Mouse (Mus musculus): ENCODE data around the gene Tnip2.

Tnip2 gene

DNA sequence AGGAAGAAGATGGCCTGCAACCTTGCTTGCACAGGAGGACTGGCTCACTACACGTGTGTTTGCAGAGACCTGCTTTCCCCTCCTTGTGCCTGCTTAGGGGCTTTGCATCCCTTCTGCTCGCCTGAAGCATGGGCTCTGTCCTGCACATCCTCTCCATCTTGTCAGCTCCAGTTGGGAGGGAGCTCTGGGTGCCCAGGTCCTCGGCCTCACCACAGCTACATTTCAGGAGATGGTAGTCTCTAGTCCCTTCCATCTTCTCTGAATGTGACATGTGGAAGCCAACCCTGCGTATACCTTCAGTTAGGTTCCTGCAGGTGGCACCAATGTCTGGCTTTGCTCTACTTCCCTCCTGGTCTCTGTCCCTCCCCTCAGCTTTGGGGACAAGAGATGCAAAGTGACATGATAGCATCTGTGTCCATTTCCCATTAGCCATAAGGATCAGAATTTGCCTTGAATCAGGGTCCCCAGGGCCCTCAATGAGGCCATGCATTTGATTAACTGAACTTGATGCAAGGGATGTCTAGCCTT lies 10.2 kb upstream of the Tnip2 start:
- no peak for DNase-seq (ENCODE audit: low spot score)

DNA sequence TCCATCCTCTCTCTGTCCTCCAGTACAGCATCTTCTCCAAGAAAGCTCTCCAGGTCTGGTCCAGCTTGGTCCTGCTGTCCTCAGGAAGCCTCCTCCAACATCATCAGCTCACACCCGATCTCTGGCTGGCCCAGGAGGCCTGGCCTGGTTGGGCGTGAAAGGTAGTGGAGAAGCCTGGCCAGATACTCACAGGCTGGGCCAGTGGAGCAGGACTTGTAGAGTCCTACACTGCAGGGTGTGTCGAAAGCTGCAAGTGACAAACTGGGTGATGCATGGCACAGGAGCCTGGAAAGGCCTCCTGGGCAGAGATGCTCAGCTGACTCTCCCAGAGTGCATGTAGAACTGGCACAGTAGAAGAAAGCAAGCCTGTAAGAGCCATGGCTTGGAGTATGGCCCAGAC lies 7.5 kb upstream of the Tnip2 start:
- no peak for DNase-seq (ENCODE audit: low spot score)

DNA sequence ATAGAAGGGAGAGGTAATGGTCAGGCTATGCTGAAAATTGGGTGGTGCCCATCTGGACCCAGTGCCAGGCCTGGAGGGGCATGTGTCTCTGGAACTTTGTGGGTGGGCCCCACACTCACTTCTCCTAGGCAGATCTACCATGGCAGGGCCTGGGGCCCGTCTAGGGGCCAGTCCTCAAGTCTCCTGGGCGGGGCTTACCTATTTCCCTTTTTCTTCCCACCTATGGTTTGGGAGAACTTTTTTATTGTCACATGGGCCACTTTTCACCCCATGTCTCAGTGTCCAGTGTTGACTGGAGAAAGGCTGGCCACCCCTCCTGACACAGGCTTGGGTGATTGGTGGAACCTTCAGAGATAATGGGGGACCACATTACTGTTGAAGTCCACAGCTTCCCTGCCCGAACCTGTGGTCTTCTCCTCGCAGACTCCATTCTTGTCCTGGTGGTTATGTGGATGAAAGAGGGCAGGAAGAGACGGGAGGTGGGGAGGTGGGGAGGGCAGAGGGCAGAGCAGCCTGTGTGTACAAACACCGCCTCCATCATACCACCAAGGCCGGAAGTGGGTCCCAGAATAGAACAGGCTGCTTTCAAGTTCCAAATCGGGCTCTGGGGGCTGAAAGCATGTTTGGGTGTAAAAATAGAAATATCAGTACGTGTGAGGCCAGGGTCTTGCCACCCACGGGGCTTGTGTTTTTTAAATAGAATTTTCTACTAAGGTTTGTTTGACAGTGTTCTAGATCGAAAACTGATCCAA lies 6.8 kb upstream of the Tnip2 start:
- DNase-seq (ENCODE audit: low spot score): no peak

- no peak for DNase-seq (ENCODE audit: low spot score)
These were observed 5.7 kb upstream of the Tnip2 start for GRCm38 (mm10) chr5:34519389-34519910.

DNA sequence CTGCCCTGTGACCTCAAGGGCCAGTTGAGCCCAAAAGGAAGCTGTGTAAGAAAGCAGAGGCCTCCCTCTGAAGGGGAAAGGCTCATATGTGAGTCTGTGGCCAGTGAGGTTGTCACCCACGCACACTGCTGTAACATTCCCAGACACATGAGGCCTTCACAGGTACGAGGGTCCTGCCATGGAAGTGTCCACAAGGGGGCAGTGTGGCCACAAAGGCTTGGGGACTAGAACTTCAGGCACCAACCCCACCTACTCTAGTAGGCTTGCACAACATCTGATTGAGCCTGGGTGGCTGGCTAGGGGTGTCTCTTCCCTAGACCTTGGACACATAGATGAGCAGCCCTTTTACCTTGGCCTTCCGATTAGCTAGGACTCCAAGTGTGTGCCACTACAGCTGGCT lies 4.1 kb upstream of the Tnip2 start:
- DNase-seq (ENCODE audit: low spot score): peak; percentile 87

DNA sequence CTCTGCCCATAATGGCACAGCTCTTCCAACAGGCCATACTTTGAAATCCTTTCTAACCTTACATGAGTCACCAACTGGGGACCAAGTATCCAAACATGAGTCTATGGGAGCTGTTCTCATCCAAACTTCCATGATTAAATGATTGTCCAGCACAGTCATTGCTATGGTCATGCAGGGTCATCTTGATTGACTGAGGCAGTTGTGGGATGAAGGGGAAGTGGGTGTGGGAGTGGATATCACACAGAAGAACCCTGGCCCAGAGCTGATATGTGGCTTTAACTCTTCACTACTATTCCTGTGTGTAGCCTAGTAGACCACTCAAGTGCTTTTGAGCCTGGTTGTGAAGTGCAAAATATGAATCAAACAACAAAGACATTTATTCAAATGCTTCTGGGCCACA lies 1.3 kb upstream of the Tnip2 start:
- no peak for DNase-seq (ENCODE audit: low spot score)

DNA sequence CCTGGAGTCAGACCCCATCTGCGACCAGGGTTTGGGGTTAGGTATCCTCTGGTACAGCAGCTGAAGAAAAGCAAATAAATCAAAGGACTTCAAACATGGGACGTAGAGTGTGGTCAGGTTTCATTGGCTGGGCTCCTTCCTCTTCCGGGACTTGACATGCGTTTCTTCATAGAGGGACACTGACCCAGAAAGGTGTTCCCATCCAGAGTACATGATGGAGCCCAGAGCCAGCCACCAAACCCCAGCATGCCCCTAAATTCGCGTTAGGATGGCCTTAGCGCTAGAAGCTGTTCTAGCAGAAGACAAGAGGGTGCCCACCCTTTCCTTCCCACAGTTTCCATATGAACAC lies 401 bp upstream of the Tnip2 start:
- DNase-seq (ENCODE audit: low spot score): no peak

DNA sequence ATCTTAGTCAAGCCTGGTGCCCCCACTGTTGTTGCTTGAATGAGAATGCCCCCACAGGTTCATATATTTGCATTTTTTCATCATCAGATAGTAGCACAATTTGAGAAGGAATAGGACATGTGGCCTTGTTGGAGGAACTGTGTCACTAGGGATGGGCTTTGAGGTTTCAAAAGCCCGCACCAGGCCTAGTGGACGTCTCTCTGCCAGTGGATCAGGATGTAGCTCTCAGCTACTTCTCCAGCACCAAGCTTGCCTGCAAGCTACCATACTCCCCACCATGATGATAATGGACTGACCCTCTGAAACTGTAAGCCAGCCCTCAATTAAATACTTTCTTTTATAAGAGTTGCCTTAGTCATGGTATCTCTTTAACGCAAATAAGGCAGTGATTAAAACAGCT lies 1.3 kb downstream of the Tnip2 start:
- no peak for DNase-seq (ENCODE audit: low spot score)

DNA sequence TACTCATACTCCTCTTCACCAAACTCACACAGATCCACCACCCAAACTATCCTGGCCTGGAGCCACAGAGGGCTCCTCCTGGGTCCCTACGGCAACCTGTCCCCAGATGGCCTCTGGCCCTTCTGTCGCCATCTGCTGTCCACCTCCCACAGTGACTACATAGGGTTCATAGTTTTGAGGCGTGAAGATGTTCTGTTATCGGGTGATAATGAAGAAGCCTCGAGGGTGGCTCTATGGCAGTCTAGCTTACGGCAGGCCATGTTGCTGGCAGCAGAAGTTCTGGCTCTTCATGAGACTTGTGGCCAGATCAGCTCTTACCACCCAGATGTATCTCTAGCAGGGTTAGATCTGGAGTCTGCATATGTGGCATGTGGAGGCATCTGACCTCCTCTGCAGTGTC lies 11.0 kb downstream of the Tnip2 start:
- DNase-seq (ENCODE audit: low spot score): no peak

GRCm38 (mm10) chr5:34502411-34502810 lies 11.4 kb downstream of the Tnip2 start:
- no peak for DNase-seq (ENCODE audit: low spot score)

DNA sequence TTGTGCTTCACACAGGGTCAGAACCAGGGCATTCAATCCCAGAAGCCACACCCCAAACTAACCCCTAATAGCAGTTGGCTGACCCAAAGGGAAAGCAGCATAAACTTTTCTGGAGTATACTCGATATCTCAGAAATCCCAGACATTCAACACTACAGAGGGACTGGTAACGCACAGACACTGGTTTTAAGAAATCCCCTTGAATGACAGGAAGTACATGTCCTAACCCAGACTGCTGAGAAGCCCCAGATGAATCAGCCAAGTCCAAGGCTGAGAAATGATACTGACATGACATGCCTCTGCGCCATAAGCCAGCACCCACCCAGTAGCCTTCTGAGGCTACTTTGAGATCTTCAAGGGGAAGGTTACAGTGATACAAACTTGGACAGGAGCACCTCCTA lies 12.2 kb downstream of the Tnip2 start:
- DNase-seq (ENCODE audit: low spot score): no peak

DNA sequence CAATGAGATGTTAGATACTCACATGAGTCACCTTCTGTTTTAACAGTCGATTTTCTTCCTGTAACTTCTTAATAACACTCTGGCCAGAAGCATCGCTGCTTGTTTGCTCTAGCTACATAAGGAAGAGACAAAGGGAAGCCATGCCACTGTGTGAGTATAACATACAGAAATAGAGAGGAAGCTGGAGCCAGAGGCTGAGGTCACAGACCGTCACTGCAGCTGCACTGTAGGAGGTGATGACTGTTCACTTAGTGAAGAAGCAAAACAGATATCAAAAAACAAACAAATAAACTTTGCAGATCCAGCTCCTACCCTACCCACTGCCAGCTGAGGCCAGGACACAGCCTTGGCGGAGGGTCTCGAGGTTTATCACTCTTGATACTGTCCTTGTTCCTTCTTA lies 12.9 kb downstream of the Tnip2 start:
- no peak for DNase-seq (ENCODE audit: low spot score)

GRCm38 (mm10) chr5:34496745-34497144 lies 17.0 kb downstream of the Tnip2 start:
- DNase-seq (ENCODE audit: low spot score): no peak

GRCm38 (mm10) chr5:34489418-34489787 lies 24.4 kb downstream of the Tnip2 start:
- no peak for DNase-seq (ENCODE audit: low spot score)

DNA sequence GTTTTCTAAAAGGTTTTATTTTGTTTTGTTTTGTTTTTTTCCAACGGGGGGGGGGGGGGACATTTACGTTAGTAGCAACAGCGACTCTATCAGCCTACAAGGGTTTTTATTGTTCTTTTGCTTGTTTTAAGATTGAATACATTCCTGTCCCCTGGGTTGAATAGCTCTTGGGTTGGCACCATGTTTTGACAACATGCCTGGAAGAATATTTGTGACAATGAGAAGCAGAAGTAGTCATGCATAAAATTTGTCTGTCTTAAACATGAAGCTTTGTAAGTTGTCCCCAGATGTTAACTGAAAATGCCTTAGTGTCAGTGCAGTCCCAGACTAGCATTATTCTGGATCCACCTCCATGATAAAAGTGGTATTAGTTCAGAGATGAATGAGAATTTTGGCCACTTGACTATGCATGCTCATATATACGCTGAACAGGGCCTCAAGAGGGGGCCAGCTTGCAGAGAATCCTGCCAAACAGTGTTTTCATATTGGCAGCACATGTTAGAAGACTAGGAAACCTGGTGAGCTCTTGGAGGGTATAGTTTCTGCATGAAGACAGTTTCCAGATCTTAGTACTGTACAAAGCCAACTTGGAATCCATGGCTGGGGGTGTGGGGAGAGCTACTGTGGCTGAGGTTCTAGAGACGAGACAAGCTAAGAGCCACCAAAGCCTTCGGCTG lies 24.9 kb downstream of the Tnip2 start:
- no peak for DNase-seq (ENCODE audit: low spot score)

- DNase-seq (ENCODE audit: low spot score): no peak
These were observed 26.3 kb downstream of the Tnip2 start for GRCm38 (mm10) chr5:34487320-34488090.

GRCm38 (mm10) chr5:34485731-34486130 lies 28.1 kb downstream of the Tnip2 start:
- no peak for DNase-seq (ENCODE audit: low spot score)

- no peak for DNase-seq (ENCODE audit: low spot score)
These were observed 32.9 kb downstream of the Tnip2 start for GRCm38 (mm10) chr5:34480926-34481325.

GRCm38 (mm10) chr5:34468039-34468775 lies 45.6 kb downstream of the Tnip2 start:
- DNase-seq (ENCODE audit: low spot score): no peak

GRCm38 (mm10) chr5:34466648-34467047 lies 47.1 kb downstream of the Tnip2 start:
- DNase-seq (ENCODE audit: low spot score): no peak

DNA sequence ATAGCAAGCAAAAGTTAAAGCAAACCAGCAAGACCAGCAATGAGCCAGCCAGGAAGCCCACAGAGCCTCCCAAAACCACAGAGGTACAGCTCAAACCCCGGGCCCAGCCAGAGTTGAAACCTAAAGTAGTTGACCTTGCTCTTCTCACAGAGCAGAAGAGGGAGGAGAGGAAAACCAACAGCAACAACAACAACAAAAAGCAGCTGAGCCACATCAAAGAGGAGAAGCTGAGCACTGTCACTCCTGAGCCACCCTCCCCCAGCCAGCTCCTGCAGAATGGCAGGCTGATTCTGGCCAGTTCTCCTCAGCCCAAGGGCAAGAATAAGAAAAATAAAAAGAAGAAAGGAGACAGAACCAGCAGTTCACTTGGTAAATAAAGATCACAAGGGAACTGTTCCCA lies 47.7 kb downstream of the Tnip2 start:
- no peak for DNase-seq (ENCODE audit: low spot score)

GRCm38 (mm10) chr5:34461841-34462240 lies 52.0 kb downstream of the Tnip2 start:
- no peak for DNase-seq (ENCODE audit: low spot score)

Measured in embryo, embryonic 10 days (tissue).